Mouse (Mus musculus) monocyte, adult 5-6 weeks (primary cell): ENCODE results near the gene Gm28051. TPM values are rescaled to one million over a fixed set of nuclear protein-coding genes. Genes with fewer than 3 reads are reported as not detected.

Source experiments
- ATAC-seq: fragments of 153-309, 156-312 bp; replicated peaks from 2 replicates; pipeline ENCODE4 v1.8.0; 2017; ENCODE audit warnings: mild to moderate bottlenecking; ENCODE audit not compliant: low TSS enrichment, insufficient number of reproducible peaks, severe bottlenecking, poor library complexity, low FRiP score
- total RNA-seq: library from RNA; stranded (forward); fragments of 200-1000, 200-491, 200-594 nt; gene quantifications from 3 replicates; pipeline ENCODE4 v1.2.3, GENCODE M21; 2017

The Gm28051 gene
- total RNA-seq, 1 experiment from 2014 or later: not detected

DNA sequence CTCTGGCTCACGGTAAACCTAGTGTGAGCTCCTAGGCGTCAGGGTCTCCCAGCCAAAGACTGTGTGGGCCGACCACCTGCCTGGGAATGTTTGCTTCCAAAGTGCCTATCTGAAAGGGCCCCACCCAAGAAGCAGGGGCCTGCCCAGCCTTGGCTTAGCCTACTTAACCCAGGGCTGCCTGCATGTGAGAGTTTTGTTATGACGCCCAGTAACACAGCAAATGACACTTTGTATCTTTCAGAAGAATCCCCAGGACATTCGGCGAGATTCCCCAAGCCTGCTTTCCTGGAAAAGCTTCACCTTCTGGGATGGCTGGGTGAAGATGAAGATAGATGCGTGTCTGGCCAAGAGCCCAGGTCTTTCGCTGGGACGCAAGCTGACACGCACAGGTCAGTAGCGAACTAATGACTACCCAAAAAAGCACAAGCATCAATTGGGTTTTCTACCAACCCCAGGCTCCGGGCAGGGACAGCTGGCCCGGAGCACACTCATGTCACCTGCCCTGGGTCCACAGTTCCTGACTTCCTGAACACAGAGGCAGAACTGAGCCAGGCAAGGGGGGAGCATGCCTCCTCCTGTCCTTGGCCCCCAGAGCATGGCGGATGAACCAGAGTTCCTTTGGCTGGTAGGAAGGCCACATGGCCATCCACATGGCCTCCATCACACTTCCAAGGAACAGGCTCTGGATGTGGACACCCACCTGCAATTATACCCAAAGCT is 60.8 kb downstream of the Gm28051 start:
- no peak for ATAC-seq

DNA sequence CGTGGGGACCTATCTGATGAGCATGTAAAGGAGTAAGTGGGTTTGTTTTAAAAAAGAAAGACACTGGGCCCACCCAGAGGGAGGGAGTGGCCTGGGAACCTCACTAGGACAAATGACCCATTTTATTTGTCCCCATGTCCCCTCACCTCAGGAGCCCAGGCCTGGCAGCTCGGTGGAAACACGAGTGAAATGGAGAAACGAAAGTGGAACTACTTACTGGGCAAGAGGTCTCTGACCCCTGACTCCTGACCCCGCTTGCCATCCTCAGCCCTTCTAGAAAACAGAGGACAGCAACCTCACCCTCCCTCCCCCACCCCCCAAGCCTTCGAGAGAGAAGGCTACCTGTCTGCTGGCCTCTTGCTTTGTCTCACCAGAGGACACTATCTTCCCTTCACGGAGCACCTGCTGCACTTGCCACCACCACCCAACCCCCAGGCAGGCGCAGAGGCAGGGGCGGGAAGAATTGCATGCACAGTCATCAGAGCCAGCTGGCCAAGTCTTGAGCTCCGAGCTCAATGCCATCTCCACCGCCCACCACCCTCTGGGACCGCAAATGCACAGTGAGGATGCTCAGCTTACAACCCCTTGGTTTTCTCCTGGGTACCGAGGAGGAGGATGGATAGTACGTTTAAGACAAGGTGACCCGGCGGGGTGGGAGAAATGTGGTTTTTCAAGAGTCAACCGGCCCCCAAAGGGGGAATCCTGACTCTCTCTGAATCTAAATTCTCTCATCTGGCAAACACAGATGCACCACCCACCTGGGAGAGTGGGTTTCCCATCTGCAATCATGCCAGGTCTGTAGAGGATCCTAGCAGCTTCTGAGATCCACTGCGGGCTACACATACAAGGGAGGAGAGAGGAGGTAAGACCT is 62.0 kb downstream of the Gm28051 start:
- ATAC-seq: 0 out of 2 replicates have a peak, but pooled peaks have one; percentile 42

DNA sequence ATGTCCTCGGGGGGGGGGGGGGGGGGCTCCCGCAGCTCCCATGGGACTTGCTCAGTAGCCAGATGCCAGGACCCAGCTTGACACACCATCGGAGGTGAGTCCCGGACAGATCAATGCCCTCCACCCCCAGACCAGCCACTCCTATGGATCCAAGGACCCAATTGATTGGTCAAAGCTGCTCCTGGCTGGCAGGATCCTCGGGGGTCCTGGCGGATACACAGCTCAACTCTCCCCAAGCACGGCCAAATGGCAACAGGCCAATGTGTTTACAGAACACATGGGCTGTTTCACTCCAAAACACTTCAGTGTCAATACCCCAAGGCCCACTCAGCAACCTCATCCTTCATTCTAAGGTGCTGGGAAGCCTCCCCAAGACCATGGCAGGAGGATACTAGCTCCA is 65.8 kb downstream of the Gm28051 start:
- ATAC-seq: no peak

DNA sequence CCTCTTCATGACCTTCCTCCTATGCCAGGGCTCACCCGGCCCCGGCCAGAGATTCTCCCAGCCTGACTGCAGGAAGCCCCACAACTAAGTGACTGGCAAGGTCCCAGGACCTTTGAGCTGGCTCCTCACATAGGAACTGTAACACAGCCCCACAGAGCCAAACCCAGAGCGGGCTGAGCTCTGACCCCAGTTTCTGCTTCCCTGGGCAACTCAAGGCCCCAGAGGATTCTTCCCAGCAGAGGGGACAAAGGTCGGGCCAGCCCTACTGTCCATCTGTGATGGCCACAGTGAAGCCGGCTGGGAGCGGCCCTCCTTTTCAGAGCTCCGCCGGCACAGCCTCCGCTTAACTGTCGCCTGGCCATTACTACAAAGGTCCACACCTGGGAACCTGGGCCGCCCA is 66.4 kb downstream of the Gm28051 start:
- ATAC-seq: no peak

DNA sequence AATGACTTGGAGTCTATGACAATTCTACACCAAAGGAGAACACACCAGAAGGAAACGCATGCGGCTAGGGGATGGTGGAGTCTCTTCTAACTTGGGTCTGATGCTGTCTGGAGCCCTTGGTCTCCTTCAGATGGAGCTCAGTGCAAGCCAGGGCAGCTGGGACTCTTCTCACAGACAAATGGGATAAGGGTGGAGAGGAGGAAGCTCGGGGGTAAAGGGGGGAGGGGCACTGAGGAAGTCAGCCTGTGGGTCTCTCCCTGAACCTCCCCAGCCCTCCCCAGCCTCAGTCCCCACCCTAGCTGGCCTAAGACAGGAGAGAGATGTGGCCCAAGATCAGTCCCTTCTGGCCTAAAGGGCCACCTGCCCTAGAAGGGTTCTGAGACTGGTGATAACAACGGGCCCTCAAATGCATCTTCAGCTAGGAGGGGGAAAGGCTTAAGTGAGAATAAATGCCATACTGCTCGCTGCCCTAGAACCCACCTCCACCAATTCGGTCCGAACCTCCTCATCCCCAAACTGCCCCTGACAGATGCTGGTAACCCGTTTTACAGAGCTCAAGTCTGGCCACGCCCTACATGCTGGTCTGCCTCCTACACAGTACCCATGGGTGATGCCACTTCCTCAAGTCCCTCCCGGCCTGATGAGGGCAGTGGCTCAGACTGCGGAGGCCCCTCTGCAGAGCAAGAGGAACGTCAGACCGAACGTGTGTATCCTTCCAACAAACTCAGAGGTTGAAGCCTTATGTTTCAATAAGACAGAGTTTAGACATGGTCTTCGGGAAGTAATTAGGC is 67.6 kb downstream of the Gm28051 start:
- ATAC-seq: peak; percentile 85

DNA sequence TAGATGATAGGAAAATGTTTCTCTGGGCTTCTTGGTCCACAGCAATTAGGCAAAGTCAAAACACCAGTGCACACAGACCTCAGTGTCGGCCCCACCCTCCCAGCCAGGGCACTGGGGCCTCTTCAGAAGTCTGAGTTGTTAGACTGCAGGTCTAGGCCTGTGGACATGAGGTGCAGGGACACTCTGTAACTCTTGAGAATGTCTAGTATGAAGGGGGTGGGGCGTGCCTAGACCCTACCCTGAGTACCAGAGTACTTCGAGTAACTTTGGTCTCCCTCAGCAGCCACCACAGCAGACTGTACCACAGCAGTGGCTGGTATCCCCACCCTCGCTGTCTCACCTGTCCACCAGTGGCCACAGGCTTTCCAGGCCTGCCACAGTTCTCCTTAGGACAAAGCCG is 71.2 kb downstream of the Gm28051 start:
- no peak for ATAC-seq

DNA sequence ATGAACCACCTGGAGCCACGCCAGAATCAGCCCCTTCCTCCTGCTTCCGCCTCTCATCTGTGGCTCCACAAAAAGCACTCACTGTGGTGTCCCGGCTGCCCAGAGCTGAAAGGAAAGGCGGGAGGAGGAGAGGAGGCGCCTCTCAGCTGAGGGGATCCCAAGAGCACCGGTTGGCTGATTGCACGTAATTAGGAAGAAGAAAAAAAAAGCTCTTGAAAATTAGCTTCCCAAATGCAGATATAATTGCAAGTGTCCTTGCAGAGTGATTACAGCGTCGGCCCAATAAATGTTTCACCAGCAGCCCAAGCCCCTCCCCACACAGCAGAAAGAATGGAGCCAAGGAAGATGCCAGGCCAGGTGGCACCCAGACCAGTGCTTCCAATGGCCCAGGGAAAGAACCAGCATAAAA is 72.0 kb downstream of the Gm28051 start:
- no peak for ATAC-seq

DNA sequence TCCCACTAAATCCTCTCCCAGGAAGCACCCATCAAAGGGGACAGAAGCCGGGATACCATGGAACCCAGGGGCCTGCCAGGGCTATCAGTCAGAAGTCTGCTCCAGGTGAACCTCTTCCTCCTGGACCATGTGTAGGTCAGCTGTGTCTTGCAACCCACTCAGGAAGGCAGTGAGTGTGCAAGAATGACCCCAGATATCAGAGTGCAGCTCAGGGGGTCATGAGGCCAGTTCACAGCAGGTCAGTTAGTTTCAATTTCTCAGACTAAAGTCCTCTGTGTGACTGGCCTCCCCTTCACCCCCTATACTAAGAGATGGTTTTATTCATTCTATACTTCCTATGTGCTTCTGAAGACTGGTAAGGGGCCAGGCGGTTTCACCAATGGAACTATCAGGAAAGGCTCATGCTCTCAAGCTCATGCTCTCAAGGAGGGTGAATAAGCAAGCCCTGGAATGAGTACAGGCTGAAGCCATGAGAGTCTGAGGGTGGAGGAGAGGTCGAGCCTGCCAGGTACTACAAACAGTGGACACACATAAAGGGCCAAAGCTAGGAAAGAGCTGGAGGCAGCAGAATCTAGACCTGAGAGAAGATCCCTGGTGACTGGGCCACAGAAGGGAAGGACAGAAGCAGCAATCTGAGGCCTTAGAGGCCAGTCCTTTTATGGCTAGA is 72.7 kb downstream of the Gm28051 start:
- no peak for ATAC-seq

DNA sequence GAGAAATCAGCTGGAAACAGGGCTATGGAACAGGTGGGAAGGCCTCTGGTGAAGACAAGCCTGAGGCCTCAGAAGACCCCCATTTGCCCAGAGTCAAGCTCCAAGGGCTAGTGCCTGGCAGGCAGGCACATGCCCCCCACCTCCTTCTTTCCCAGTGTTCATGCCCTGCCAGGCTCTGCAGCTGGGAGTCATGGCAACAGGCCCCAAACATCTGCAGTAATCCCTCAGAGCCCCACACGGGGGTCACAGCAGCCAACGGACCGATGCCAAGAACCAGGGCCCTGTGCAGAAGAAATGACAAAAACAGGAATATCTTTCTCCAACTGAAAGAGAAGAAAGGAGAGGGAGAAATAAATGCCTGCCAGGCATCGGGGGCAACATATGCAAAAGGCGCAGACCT is 73.6 kb downstream of the Gm28051 start:
- no peak for ATAC-seq

DNA sequence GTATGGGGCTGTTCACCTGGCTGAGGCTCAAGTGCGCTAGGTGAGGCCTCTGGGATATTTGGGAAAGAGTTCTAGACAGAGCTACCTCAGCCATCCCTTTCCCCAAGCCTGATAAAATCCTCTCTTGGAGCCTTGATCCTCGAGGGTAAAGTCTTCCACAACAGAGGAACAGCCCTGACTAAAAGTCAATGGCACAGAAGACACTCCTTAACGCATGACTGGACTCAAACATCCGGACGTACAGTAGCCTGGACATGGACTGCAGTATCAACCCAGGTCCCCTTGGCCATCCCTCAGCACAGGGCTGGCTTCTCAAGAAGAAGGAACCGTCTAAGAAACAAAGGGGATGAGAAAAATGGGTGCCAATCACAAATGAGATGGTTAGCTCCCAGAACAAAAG is 74.1 kb downstream of the Gm28051 start:
- no peak for ATAC-seq

DNA sequence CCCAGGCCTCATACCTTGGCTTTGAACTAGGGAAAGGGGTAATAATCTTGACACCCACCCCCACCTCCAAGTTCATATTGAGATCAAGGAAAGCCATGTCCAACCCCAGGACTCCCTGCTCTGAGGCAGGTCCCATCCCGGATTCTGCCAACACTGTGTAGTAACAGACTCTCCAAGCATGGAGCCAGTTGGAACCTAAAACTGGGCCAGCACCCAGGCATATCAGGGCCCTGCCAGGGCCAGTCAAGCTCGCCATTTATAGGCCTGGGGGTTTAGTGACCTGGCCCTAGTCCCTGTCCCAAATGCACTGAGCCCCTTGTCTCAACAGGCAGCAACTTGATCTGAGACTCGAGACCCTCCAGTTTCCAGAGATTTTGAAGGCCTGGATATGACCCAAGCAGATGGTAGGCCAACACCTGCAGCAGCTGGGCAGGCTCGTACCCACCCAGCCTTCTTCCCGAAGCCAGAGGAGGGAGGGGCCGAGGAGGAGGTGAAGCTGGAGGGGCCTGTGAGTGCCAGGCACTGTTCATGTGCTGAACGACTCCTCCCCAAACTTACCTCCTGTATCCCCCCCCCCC is 74.8 kb downstream of the Gm28051 start:
- ATAC-seq: no peak

DNA sequence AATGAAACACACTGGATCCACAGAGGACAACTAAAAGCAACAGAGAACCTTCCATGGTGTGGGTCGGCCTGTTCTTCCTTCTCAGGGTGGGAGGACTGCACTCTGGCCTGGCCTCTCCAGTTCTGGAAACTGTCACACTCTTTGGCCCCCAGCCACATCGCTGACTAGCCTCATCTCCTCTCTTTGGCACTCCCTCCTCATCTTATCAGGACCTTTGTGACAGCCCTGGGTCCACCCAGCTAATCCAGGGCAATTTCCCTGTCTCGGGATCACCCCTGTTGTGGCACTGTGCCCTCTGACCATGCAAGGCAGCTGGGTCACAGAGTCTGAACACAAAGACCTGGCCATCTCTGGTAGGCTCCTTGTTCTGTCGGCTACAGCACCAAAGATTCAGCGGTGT is 75.5 kb downstream of the Gm28051 start:
- no peak for ATAC-seq

DNA sequence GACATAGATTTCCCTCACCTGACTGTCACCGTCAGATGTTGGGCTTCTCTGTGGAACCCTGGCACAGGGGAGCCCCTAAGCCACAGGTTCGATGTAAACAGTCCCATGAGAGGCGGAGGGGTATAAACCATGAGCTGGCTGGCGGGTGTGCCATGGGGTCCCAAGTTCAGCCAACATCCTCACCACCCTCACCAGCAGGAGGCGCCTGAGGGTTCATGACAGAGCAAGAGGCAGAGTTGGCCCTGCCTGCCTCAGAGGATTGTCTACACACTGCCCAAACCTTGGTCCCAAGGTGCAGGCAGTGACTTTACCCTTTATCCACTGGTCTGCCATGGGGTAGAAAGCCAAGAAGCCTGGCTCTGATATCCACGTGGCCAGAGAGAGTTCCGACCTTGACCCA is 76.0 kb downstream of the Gm28051 start:
- ATAC-seq: no peak

DNA sequence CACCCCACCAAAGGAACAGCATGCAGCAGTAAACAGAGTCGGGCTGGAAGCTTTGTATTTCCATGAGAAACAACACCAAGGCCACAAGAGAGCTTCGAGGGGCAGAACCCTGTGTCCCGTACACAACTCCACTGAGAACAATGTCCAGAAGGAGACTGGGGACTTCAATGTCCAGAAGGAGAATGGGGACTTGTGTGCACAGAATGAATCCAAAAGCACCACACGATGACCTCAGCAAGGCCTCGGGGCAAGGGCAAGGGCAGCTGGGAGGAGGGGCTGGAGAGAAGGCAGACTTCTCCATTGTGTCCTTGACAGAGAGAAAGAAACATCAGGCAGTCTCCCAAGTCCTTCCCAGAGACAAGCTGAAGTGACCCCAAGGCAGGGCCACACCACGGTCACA is 78.7 kb downstream of the Gm28051 start:
- no peak for ATAC-seq

DNA sequence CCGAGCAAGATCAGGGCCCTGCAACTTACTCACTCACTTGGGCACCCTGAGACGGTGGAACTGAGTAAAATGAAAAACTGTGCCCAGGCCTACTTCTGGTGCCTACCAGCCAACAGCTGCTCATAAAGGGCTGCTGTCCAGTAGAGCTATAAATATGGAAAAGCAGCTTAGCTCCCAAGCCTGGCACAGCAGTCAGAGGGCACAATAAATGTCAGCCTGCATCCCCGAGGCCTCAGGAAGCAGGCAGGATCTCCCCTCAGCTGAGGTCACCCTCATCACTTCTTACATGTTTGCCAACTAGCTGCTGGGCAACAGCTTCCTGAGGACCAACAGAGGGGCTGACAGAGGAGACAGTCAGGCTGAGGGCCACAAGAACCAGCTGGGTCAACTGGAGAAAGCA is 80.5 kb downstream of the Gm28051 start:
- ATAC-seq: no peak

DNA sequence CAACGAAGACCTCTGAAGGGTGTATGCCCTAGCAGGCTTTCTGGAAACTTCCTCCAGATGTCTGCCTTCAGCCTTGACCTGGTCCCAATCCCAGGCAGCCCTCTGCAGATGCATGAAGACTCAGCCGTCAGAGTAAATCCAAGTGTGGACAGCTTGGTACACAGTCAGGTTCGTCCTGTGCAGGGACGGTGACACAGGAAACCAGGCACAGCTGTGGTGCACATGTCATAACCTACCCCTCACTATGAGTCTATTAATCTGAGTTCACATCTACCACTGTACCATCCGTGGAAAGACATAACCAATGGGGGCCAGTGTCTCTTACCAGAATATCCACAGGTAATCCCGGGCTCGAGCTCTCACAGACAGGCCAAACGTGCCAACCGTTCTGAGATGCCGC is 83.0 kb downstream of the Gm28051 start:
- ATAC-seq: no peak

DNA sequence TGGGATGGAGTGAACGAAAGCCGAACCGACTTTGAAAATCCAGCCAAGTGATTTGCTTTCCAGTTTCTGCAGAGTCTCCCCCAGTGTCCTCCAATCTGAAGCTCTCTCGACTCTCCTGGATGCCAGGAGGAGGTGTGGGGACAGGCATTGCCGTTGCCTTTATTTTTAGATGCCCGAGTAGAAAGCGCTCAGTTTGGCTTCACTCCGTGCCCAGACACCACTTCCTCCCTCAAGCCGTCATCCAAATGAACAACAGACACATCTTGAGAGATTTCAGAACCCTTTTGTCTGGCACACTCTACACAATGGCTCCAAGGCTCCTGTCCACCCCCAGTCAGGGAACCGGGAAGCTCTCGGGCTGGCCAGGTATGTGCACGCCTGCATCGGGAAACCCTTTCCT is 83.4 kb downstream of the Gm28051 start:
- no peak for ATAC-seq
